Mouse (Mus musculus): ENCODE results near the gene Ces1a.

The Ces1a gene

DNA sequence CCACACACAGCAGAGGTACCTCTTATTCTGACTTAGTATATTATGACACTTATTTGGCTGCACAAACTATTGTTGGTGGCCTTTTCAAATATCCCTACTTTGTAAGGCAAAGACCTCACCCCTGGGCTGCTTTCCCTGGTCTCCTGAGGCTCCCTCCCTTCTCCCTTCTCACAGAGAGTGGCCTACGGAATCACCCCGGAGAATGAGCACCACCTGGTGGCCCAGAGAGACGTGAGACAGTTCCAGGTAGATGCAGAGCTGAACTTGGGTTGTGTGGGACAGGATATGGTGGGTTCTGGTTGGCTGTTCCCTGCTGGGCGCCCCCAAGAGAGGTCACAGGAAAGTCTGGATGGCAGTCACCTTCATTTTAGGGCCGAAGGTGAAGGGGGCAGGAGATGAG lies 51.2 kb downstream of the Ces1a start:
- DNase-seq (ENCODE audit: low read depth, low spot score), result no peak

DNA sequence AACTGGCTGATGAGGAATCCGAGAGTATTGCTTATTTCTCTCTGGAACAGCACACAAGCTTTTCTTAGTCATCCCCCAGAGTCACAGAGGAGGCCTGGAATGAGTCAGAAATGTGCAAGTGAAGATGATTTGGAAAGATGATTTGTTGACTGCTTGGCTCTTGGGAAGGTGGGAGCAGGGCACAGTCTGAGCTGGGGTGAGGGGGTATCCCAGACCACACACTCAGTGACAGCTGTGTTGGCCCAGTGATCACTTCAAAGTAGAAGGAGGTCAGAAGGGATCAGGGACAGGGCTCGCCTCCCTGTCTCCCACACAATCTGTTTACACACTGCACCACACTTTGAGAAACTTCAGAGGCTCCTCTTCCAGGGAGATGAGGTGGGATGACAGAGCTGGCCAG lies 63.6 kb downstream of the Ces1a start:
- DNase-seq (ENCODE audit: low read depth, low spot score), result no peak

DNA sequence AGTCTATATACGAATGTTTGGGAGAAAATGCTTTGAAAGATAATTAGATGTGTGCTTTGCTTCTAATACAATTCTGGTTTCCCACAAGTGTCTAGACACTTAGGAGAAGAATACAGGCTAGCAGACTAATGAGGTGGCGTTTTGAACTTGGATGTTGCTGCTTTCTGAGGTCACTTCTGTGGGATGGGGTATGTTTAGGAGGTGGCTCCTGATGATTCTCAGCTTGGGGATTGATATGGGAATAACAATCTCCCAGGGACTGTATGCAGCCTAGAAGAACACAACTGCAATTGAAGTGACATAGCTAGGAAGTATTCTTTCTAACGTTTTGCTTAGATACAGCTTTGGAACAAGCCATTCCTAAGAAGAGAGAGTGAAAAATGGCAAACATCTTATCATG lies 65.5 kb downstream of the Ces1a start:
- no peak for DNase-seq (ENCODE audit: low read depth, low spot score)

DNA sequence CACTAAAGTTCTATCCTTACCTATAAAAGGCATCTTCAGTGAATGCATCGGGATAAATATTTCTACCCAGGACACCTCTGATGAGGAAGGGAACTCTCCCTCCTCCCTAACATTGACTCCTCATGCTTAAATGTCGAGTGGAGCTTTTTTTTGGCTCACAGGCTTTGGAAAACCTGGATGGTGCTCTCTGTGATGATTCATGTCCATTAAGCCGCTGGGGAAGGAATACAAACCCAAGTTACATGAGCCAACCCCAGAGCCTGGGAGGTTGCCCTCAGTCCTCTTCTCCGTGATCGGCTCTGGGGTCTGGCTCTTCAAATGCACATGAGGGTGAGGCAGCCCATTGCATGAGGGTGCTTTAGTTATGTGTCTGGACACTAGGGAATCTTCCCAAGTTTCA lies 71.3 kb downstream of the Ces1a start:
- no peak for DNase-seq (ENCODE audit: low read depth, low spot score)

DNA sequence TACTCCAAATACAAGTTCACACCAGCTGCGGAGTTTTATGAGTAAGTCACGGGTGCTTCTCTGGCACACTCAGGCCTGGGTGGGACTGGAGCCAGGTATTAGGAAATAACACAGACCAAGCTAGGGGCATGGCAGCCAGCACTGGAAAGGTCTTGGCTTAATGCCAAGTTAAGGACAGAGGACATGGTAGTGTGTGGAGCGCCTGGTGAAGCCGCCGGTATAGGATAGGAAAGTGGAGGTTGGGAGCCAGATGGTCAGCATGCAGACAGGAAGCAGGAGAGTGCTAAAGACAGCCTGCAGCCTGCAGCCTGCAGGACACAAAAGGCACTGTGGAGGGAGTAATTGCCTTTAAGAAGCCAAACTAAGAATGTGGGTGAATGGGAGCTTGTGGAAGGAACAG lies 75.0 kb downstream of the Ces1a start:
- DNase-seq (ENCODE audit: low read depth, low spot score), result no peak

Measured in embryo, embryonic 11.5 days (tissue).